Mouse (Mus musculus): ENCODE measurements around the gene Lama4.

GRCm38 (mm10) chr10:39072048-39072447, 106.7 kb downstream of the Lama4 start:
- TF ChIP-seq CTCF (IDR thresholded peaks at IDR 0.05; ENCODE audit: control insufficient read depth, insufficient read depth, insufficient replicate concordance, low read depth, low read length), result no peak
- TF ChIP-seq POLR2A (IDR thresholded peaks at IDR 0.05; ENCODE audit: control insufficient read depth, low read depth, low read length), result no peak

Data from testis, adult 2 months (tissue).